Mouse (Mus musculus): Measurements from ENCODE around the gene Mtif2. TPM values are rescaled to one million over a fixed set of nuclear protein-coding genes. Genes with fewer than 3 reads are reported as not detected.

Gene Mtif2
- polyA plus RNA-seq, 1 experiment = 10.2 TPM

DNA sequence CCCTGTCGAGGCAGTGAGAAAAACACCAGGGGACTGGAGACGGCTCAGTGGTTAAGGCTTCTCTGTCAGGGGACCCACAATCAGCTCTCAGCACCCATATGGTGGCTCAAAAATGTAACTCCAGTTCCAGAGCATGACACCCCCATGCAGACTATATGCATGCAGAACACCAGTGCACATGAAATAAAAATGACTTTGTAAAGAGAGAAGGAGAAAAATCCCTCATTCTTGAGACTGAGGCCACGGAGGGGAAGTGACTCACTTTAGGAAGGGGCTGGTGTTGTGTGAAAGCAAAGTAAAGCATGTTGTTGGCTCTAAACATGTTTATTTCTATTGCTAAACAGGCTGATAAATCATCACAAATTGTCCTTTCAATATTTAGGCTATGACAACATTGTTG lies 34.8 kb downstream of the Mtif2 start:
- Histone ChIP-seq H3K4me1 (replicated peaks; ENCODE audit: control insufficient read depth, insufficient read depth, low read length) (no peaks in the 10 kb centered on the region), H3K27me3 (ENCODE audit: control insufficient read depth, insufficient read depth, low read length) (no peaks in the 10 kb centered on the region), H3K4me3 (ENCODE audit: control insufficient read depth, insufficient read depth, low read length) (no peak overlapping the region), H3K27ac (ENCODE audit: control insufficient read depth, insufficient read depth, low read length) (no peak overlapping the region), H3K36me3 (ENCODE audit: control insufficient read depth, insufficient read depth, low read length) (no peaks in the 10 kb centered on the region)
- 93% methylated on average over 3 of the region's 3 CpGs for WGBS
- DNase-seq = no peak
- no peak for TF ChIP-seq POLR2A (IDR thresholded peaks at IDR 0.05; ENCODE audit: control insufficient read depth, extremely low read depth, insufficient read depth, low read length, poor library complexity)
- no peak for TF ChIP-seq CTCF (IDR thresholded peaks at IDR 0.05; ENCODE audit: borderline replicate concordance, control insufficient read depth, extremely low read depth, insufficient read depth, low read length, poor library complexity)

DNA sequence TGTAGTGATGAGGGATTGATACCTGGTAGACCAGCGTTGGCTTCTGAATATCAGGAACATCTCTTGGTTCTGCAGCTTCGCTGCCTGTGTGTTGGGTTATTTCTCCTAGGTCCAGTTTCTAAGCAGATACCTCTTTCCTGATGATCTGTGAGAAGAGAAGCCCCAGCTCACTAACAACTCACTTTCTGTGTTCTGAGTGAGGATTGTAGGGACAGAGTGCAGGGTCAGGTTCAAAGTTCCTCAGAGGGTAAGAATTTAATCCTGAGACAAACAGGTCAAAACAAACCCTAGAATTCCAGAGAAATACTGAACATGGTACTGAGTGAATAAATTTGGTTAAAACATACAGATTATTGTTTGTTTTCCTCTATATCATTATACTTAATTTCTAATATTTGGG lies 37.2 kb downstream of the Mtif2 start:
- Histone ChIP-seq H3K4me1 (replicated peaks; ENCODE audit: control insufficient read depth, insufficient read depth, low read length) (no peaks in the 10 kb centered on the region), H3K27me3 (ENCODE audit: control insufficient read depth, insufficient read depth, low read length) (no peaks in the 10 kb centered on the region), H3K4me3 (ENCODE audit: control insufficient read depth, insufficient read depth, low read length) (no peak overlapping the region), H3K36me3 (ENCODE audit: control insufficient read depth, insufficient read depth, low read length) (no peaks in the 10 kb centered on the region), H3K27ac (ENCODE audit: control insufficient read depth, insufficient read depth, low read length) (no peak overlapping the region)
- TF ChIP-seq POLR2A (IDR thresholded peaks at IDR 0.05; ENCODE audit: control insufficient read depth, extremely low read depth, insufficient read depth, low read length, poor library complexity) (no peak), CTCF (IDR thresholded peaks at IDR 0.05; ENCODE audit: borderline replicate concordance, control insufficient read depth, extremely low read depth, insufficient read depth, low read length, poor library complexity) (no peak)
- WGBS = 97% methylated on average over 2 of the region's 2 CpGs
- DNase-seq = no peak

DNA sequence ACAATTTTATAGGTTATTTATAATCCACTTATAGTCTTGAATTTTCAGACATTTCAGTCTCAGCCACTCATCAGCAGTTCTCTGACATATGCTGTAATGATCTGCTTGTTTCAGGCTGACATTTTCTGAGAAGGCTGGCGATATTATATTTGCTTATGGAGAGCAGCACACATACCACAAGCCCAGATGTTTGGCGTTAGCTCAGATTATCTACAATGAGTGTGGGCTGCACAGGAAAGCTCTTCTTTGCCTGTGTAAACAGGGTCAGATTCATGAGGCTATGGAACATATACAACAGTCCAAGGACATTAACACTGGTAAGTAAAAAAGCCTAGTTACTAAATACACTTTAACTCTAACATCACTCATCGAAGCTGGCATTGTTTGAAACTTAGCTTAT lies 45.3 kb downstream of the Mtif2 start:
- H3K36me3 ChIP-seq (ENCODE audit: control insufficient read depth, insufficient read depth, low read length) = no peaks in the 10 kb centered on the region
- no peak for TF ChIP-seq POLR2A (IDR thresholded peaks at IDR 0.05; ENCODE audit: control insufficient read depth, extremely low read depth, insufficient read depth, low read length, poor library complexity)
- no peak for TF ChIP-seq CTCF (IDR thresholded peaks at IDR 0.05; ENCODE audit: borderline replicate concordance, control insufficient read depth, extremely low read depth, insufficient read depth, low read length, poor library complexity)
- H3K27me3 ChIP-seq (ENCODE audit: control insufficient read depth, insufficient read depth, low read length) = no peaks in the 10 kb centered on the region
- no peaks in the 10 kb centered on the region for H3K4me1 ChIP-seq (replicated peaks; ENCODE audit: control insufficient read depth, insufficient read depth, low read length)
- H3K27ac ChIP-seq (ENCODE audit: control insufficient read depth, insufficient read depth, low read length) = no peak overlapping the region
- no peak overlapping the region for H3K4me3 ChIP-seq (ENCODE audit: control insufficient read depth, insufficient read depth, low read length)
- no peak for DNase-seq
- WGBS = 75% methylated on average over 3 of the region's 3 CpGs

DNA sequence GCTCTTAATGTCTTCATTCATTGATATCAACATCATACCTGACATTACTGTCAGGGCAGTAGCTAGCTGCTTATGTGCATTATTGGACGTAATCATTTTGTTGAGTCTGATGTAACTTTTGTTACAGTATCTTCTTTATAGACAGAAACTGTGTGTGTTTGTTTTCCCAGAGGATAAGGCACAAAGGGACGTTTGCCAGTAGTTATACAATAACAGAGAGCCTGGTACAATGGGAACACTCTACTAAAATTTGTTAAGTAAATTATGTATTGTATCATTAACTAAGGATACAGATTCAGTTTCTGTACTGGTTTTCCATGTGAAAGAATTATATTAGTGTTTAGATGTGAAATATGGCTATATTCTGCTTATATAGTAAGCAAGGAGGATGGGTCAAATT lies 46.4 kb downstream of the Mtif2 start:
- no peak for DNase-seq
- WGBS = 90% methylated on average over 2 of the region's 2 CpGs
- Histone ChIP-seq H3K4me3 (ENCODE audit: control insufficient read depth, insufficient read depth, low read length) (no peak overlapping the region), H3K27me3 (ENCODE audit: control insufficient read depth, insufficient read depth, low read length) (no peaks in the 10 kb centered on the region), H3K4me1 (replicated peaks; ENCODE audit: control insufficient read depth, insufficient read depth, low read length) (no peaks in the 10 kb centered on the region), H3K27ac (ENCODE audit: control insufficient read depth, insufficient read depth, low read length) (no peak overlapping the region), H3K36me3 (ENCODE audit: control insufficient read depth, insufficient read depth, low read length) (no peaks in the 10 kb centered on the region)
- TF ChIP-seq CTCF (IDR thresholded peaks at IDR 0.05; ENCODE audit: borderline replicate concordance, control insufficient read depth, extremely low read depth, insufficient read depth, low read length, poor library complexity) = no peak
- TF ChIP-seq POLR2A (IDR thresholded peaks at IDR 0.05; ENCODE audit: control insufficient read depth, extremely low read depth, insufficient read depth, low read length, poor library complexity) = no peak

DNA sequence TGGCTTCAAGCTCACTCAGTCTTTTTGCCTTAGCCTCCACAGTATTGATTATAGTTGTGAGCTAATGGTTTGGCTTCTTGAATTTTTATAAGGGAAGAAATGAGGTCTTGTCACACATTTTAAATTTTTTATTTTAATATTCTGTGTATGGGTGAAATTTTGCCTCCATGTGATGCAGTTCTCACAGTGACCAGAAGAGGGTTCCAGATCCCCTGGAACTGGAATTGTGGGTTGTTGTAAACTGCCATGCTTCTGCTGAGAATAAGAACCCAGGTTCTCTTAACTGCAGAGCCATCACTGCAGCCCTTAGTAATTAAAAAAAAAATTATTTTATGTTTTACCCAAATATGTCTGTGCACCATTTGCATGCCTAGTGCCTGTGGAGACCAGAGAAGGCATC lies 53.4 kb downstream of the Mtif2 start:
- no peak overlapping the region for H3K27ac ChIP-seq (ENCODE audit: control insufficient read depth, insufficient read depth, low read length)
- H3K36me3 ChIP-seq (ENCODE audit: control insufficient read depth, insufficient read depth, low read length) = no peaks in the 10 kb centered on the region
- no peaks in the 10 kb centered on the region for H3K4me1 ChIP-seq (replicated peaks; ENCODE audit: control insufficient read depth, insufficient read depth, low read length)
- H3K27me3 ChIP-seq (ENCODE audit: control insufficient read depth, insufficient read depth, low read length) = no peaks in the 10 kb centered on the region
- DNase-seq = peak; percentile 5
- H3K4me3 ChIP-seq (ENCODE audit: control insufficient read depth, insufficient read depth, low read length) = no peak overlapping the region
- no peak for TF ChIP-seq POLR2A (IDR thresholded peaks at IDR 0.05; ENCODE audit: control insufficient read depth, extremely low read depth, insufficient read depth, low read length, poor library complexity)
- no peak for TF ChIP-seq CTCF (IDR thresholded peaks at IDR 0.05; ENCODE audit: borderline replicate concordance, control insufficient read depth, extremely low read depth, insufficient read depth, low read length, poor library complexity)

Other genes starting within 250 kb of the Mtif2 start
- 2.3 and 5.1 TPM in 2 replicates for gene Ccdc88a, start 152.8 kb upstream of the Mtif2 start, polyA plus RNA-seq (2012; rRNA removed)
- gene Prorsd1, start 11.4 kb upstream of the Mtif2 start, polyA plus RNA-seq (2012; rRNA removed) = 2.1 and 3.8 TPM in 2 replicates
- not detected in 2 replicates for gene Clhc1, start 21.5 kb downstream of the Mtif2 start, polyA plus RNA-seq (2012; rRNA removed)
- 163 and 196 TPM in 2 replicates for gene Rps27a, start 21.7 kb downstream of the Mtif2 start, polyA plus RNA-seq (2012; rRNA removed)
- 81.6 and 97.8 TPM in 2 replicates for gene Rtn4, start 166.5 kb downstream of the Mtif2 start, polyA plus RNA-seq (2012; rRNA removed)

Data from thymus, adult 2 months (tissue).